Mouse (Mus musculus): ENCODE data around the gene Gng10.
A peak's percentile ranks its signal among the peaks of the same experiment; 100 is the strongest.

Gng10 gene

GRCm38 (mm10) chr4:59015181-59015580, 19.7 kb upstream of the Gng10 start:
- no peak for DNase-seq (ENCODE audit: low read depth in 1 of 2, low spot score in 2 of 2)

- no peak for DNase-seq (ENCODE audit: low read depth in 1 of 2, low spot score in 2 of 2)
Observed at GRCm38 (mm10) chr4:59016922-59017321, 18.0 kb upstream of the Gng10 start.

GRCm38 (mm10) chr4:59034325-59034917, 467 bp upstream of the Gng10 start:
- DNase-seq (ENCODE audit: low read depth in 1 of 2, low spot score in 2 of 2) = no peak

- DNase-seq (ENCODE audit: low read depth in 1 of 2, low spot score in 2 of 2) = no peak
Observed at GRCm38 (mm10) chr4:59035786-59036350, 980 bp downstream of the Gng10 start.

- DNase-seq (ENCODE audit: low read depth in 1 of 2, low spot score in 2 of 2) = peak; percentile 54 to 55
Observed at GRCm38 (mm10) chr4:59036490-59037127, 1.7 kb downstream of the Gng10 start.

GRCm38 (mm10) chr4:59037525-59037924, 2.6 kb downstream of the Gng10 start:
- DNase-seq (ENCODE audit: low read depth in 1 of 2, low spot score in 2 of 2) = no peak

- no peak for DNase-seq (ENCODE audit: low read depth in 1 of 2, low spot score in 2 of 2)
Observed at GRCm38 (mm10) chr4:59040397-59041287, 5.8 kb downstream of the Gng10 start.

- DNase-seq (ENCODE audit: low read depth in 1 of 2, low spot score in 2 of 2) = no peak
Observed at GRCm38 (mm10) chr4:59043074-59043473, 8.2 kb downstream of the Gng10 start.

- DNase-seq (ENCODE audit: low read depth in 1 of 2, low spot score in 2 of 2) = no peak
Observed at GRCm38 (mm10) chr4:59043891-59044290, 9.0 kb downstream of the Gng10 start.

- no peak for DNase-seq (ENCODE audit: low read depth in 1 of 2, low spot score in 2 of 2)
Observed at GRCm38 (mm10) chr4:59047222-59047621, 12.3 kb downstream of the Gng10 start.

- DNase-seq (ENCODE audit: low read depth in 1 of 2, low spot score in 2 of 2) = no peak
Observed at GRCm38 (mm10) chr4:59051081-59051480, 16.2 kb downstream of the Gng10 start.

GRCm38 (mm10) chr4:59057929-59058328, 23.0 kb downstream of the Gng10 start:
- DNase-seq (ENCODE audit: low read depth in 1 of 2, low spot score in 2 of 2) = no peak

GRCm38 (mm10) chr4:59062526-59062925, 27.6 kb downstream of the Gng10 start:
- no peak for DNase-seq (ENCODE audit: low read depth in 1 of 2, low spot score in 2 of 2)

GRCm38 (mm10) chr4:59069276-59069675, 34.4 kb downstream of the Gng10 start:
- no peak for DNase-seq (ENCODE audit: low read depth in 1 of 2, low spot score in 2 of 2)

GRCm38 (mm10) chr4:59083430-59083829, 48.5 kb downstream of the Gng10 start:
- no peak for DNase-seq (ENCODE audit: low read depth in 1 of 2, low spot score in 2 of 2)

GRCm38 (mm10) chr4:59089391-59089790, 54.5 kb downstream of the Gng10 start:
- no peak for DNase-seq (ENCODE audit: low read depth in 1 of 2, low spot score in 2 of 2)

Data from monocyte, adult 2 months (primary cell).